Mouse (Mus musculus) hindbrain, embryonic 13.5 days (tissue): ENCODE measurements at regions not wholly inside any gene's neighbourhood (a gene's known extent, or its start where the extent isn't known, plus 50 kb on each side); places are given as distances from the start of the nearest gene placed in this dataset.

ENCODE experiments used
- ATAC-seq: fragments of 200-750 bp; cut with Nextera tagmentation; 2 replicates; pipeline ENCODE4 v1.8.0; 2017; ENCODE audit warnings: moderate TSS enrichment; ENCODE audit not compliant: low FRiP score
- H3K27ac ChIP-seq: fragments of 300-500 bp; sonication (generic); 2 replicates; pipeline ENCODE4 v1.5.1; 2015; ENCODE audit warnings: inconsistent platforms, mild to moderate bottlenecking, moderate library complexity
- H3K27me3 ChIP-seq: fragments of 300-500 bp; sonication (generic); 2 replicates; pipeline ENCODE4 v1.6.1; 2015; ENCODE audit warnings: mild to moderate bottlenecking, inconsistent platforms
- H3K36me3 ChIP-seq: fragments of 300-500 bp; sonication (generic); 2 replicates; pipeline ENCODE4 v1.6.1; 2015; ENCODE audit warnings: mild to moderate bottlenecking, inconsistent platforms
- H3K4me1 ChIP-seq: fragments of 300-500 bp; sonication (generic); replicated peaks from 2 replicates; pipeline ENCODE4 v1.6.1; 2015; ENCODE audit warnings: inconsistent platforms
- H3K4me2 ChIP-seq: fragments of 300-500 bp; sonication (generic); 2 replicates; pipeline ENCODE4 v1.6.1; 2015; ENCODE audit warnings: inconsistent platforms, mild to moderate bottlenecking, moderate library complexity
- H3K4me3 ChIP-seq: fragments of 300-500 bp; sonication (generic); 2 replicates; pipeline ENCODE4 v1.5.1; 2015; ENCODE audit warnings: mild to moderate bottlenecking, inconsistent platforms
- H3K9ac ChIP-seq: fragments of 300-500 bp; sonication (generic); 2 replicates; pipeline ENCODE4 v1.6.1; 2015; ENCODE audit warnings: mild to moderate bottlenecking, inconsistent platforms
- H3K9me3 ChIP-seq: fragments of 300-500 bp; sonication (generic); 2 replicates; pipeline ENCODE4 v1.6.1; 2016; ENCODE audit warnings: inconsistent platforms
- WGBS: fragments of 180-500 bp; shearing (Covaris S2); methylation state at CpG from one replicate; pipeline ENCODE4 v1.1.7; 2015; 5-methylcytosine and 5-hydroxymethylcytosine counted together

GRCm38 (mm10) chr11:111754735-111755134 is 688.8 kb downstream of the Kcnj2 start:
- ATAC-seq, result no peak
- no peaks in the 10 kb centered on the region for H3K36me3 ChIP-seq
- no peak overlapping the region for H3K4me3 ChIP-seq
- H3K4me2 ChIP-seq, result no peak overlapping the region
- H3K27me3 ChIP-seq, result no peaks in the 10 kb centered on the region
- no peak overlapping the region for H3K27ac ChIP-seq
- H3K9me3 ChIP-seq, result no peaks in the 10 kb centered on the region
- H3K9ac ChIP-seq, result no peak overlapping the region
- H3K4me1 ChIP-seq, result no peaks in the 10 kb centered on the region
- WGBS, result 74% methylated on average over 2 of the region's 2 CpGs

GRCm38 (mm10) chr11:111763081-111763480 is 697.1 kb downstream of the Kcnj2 start:
- Histone ChIP-seq H3K27ac (no peak overlapping the region), H3K4me2 (no peak overlapping the region), H3K4me1 (no peaks in the 10 kb centered on the region), H3K36me3 (no peaks in the 10 kb centered on the region), H3K9ac (no peak overlapping the region), H3K9me3 (no peaks in the 10 kb centered on the region), H3K27me3 (no peaks in the 10 kb centered on the region), H3K4me3 (no peak overlapping the region)
- 77% methylated on average over 3 of the region's 3 CpGs for WGBS
- ATAC-seq, result no peak

GRCm38 (mm10) chr11:111766371-111767011 is 700.5 kb downstream of the Kcnj2 start:
- 15% methylated on average over 6 of the region's 6 CpGs for WGBS

GRCm38 (mm10) chr11:111767012-111767392 is 701.0 kb downstream of the Kcnj2 start:
- Histone ChIP-seq H3K27ac (no peak overlapping the region), H3K36me3 (no peaks in the 10 kb centered on the region), H3K9ac (no peak overlapping the region), H3K4me2 (no peak overlapping the region), H3K4me1 (no peaks in the 10 kb centered on the region), H3K9me3 (no peaks in the 10 kb centered on the region), H3K4me3 (no peak overlapping the region), H3K27me3 (no peaks in the 10 kb centered on the region)
- 54% methylated on average over 1 of the region's 1 CpGs for WGBS
- no peak for ATAC-seq

More at GRCm38 (mm10) chr11:111766371-111767011, 700.5 kb downstream of the Kcnj2 start:
- Histone ChIP-seq H3K27ac (0 out of 2 replicates have a peak overlapping the region, but pooled peaks have one; percentile 20), H3K4me2 (no peak overlapping the region), H3K27me3 (no peaks in the 10 kb centered on the region), H3K9me3 (no peaks in the 10 kb centered on the region), H3K36me3 (no peaks in the 10 kb centered on the region), H3K4me3 (no peak overlapping the region), H3K4me1 (no peaks in the 10 kb centered on the region), H3K9ac (no peak overlapping the region)
- ATAC-seq, result no peak; the same call in 1 of the 2 replicates

GRCm38 (mm10) chr11:111774108-111774679 is 708.2 kb downstream of the Kcnj2 start:
- H3K27ac ChIP-seq, result no peak overlapping the region
- 87% methylated on average over 2 of the region's 2 CpGs for WGBS
- no peak overlapping the region for H3K9ac ChIP-seq
- ATAC-seq, result no peak
- H3K36me3 ChIP-seq, result no peaks in the 10 kb centered on the region
- H3K9me3 ChIP-seq, result no peaks in the 10 kb centered on the region
- no peak overlapping the region for H3K4me3 ChIP-seq
- H3K4me1 ChIP-seq, result no peaks in the 10 kb centered on the region
- H3K4me2 ChIP-seq, result no peak overlapping the region
- H3K27me3 ChIP-seq, result no peaks in the 10 kb centered on the region

GRCm38 (mm10) chr11:111781321-111781720 is 715.4 kb downstream of the Kcnj2 start:
- Histone ChIP-seq H3K4me2 (no peak overlapping the region), H3K4me1 (no peaks in the 10 kb centered on the region), H3K4me3 (no peak overlapping the region), H3K9me3 (no peaks in the 10 kb centered on the region), H3K9ac (no peak overlapping the region), H3K27ac (no peak overlapping the region), H3K27me3 (no peaks in the 10 kb centered on the region), H3K36me3 (no peaks in the 10 kb centered on the region)
- ATAC-seq, result no peak
- 69% methylated on average over 7 of the region's 7 CpGs for WGBS

- Histone ChIP-seq H3K4me2 (no peak overlapping the region), H3K4me1 (no peaks in the 10 kb centered on the region), H3K36me3 (no peaks in the 10 kb centered on the region), H3K9ac (no peak overlapping the region), H3K9me3 (no peaks in the 10 kb centered on the region), H3K27me3 (no peaks in the 10 kb centered on the region), H3K4me3 (no peak overlapping the region), H3K27ac (no peak overlapping the region)
- 87% methylated on average over 6 of the region's 6 CpGs for WGBS
- ATAC-seq, result no peak
Observed at GRCm38 (mm10) chr11:111791267-111791926, 725.4 kb downstream of the Kcnj2 start.

GRCm38 (mm10) chr11:111801033-111801432 is 735.1 kb downstream of the Kcnj2 start:
- Histone ChIP-seq H3K27ac (no peak overlapping the region), H3K4me3 (no peak overlapping the region), H3K27me3 (no peaks in the 10 kb centered on the region), H3K4me1 (no peaks in the 10 kb centered on the region), H3K4me2 (no peak overlapping the region), H3K36me3 (no peaks in the 10 kb centered on the region), H3K9me3 (no peaks in the 10 kb centered on the region), H3K9ac (no peak overlapping the region)
- no peak for ATAC-seq
- WGBS, result 89% methylated on average over 3 of the region's 3 CpGs

GRCm38 (mm10) chr11:111816176-111816775 is 750.3 kb downstream of the Kcnj2 start:
- 91% methylated on average over 18 of the region's 18 CpGs for WGBS
- H3K4me3 ChIP-seq, result no peak overlapping the region
- H3K27me3 ChIP-seq, result no peaks in the 10 kb centered on the region
- H3K27ac ChIP-seq, result no peak overlapping the region
- H3K4me1 ChIP-seq, result peaks cover 20% of the 10 kb centered on the region
- H3K9ac ChIP-seq, result no peak overlapping the region
- ATAC-seq, result no peak
- no peak overlapping the region for H3K4me2 ChIP-seq
- no peaks in the 10 kb centered on the region for H3K36me3 ChIP-seq
- H3K9me3 ChIP-seq, result no peaks in the 10 kb centered on the region

- Histone ChIP-seq H3K36me3 (no peaks in the 10 kb centered on the region), H3K27me3 (no peaks in the 10 kb centered on the region), H3K4me1 (peaks cover 15% of the 10 kb centered on the region), H3K4me2 (peak overlapping the region; percentile 23; the same call in 1 of the 2 replicates), H3K27ac (peak overlapping the region; percentile 52), H3K4me3 (no peak overlapping the region), H3K9me3 (no peaks in the 10 kb centered on the region), H3K9ac (no peak overlapping the region)
- WGBS, result 3% methylated on average over 10 of the region's 10 CpGs
- ATAC-seq, result no peak
Observed at GRCm38 (mm10) chr11:111818124-111818523, 752.2 kb downstream of the Kcnj2 start.

GRCm38 (mm10) chr11:111820356-111820755 is 754.4 kb downstream of the Kcnj2 start:
- 46% methylated on average over 7 of the region's 7 CpGs for WGBS

GRCm38 (mm10) chr11:111828455-111828854 is 762.5 kb downstream of the Kcnj2 start:
- 70% methylated on average over 8 of the region's 8 CpGs for WGBS
- no peak for ATAC-seq

More at GRCm38 (mm10) chr11:111820356-111820755, 754.4 kb downstream of the Kcnj2 start:
- Histone ChIP-seq H3K4me3 (no peak overlapping the region), H3K27ac (no peak overlapping the region), H3K4me1 (peaks cover 15% of the 10 kb centered on the region), H3K27me3 (no peaks in the 10 kb centered on the region), H3K36me3 (no peaks in the 10 kb centered on the region), H3K9ac (no peak overlapping the region), H3K9me3 (no peaks in the 10 kb centered on the region), H3K4me2 (no peak overlapping the region)
- no peak for ATAC-seq

More at GRCm38 (mm10) chr11:111828455-111828854, 762.5 kb downstream of the Kcnj2 start:
- Histone ChIP-seq H3K4me1 (no peaks in the 10 kb centered on the region), H3K4me3 (no peak overlapping the region), H3K27me3 (peaks cover 10% of the 10 kb centered on the region; the same call in 1 of the 2 replicates), H3K9me3 (no peaks in the 10 kb centered on the region), H3K4me2 (no peak overlapping the region), H3K9ac (no peak overlapping the region), H3K27ac (no peak overlapping the region), H3K36me3 (no peaks in the 10 kb centered on the region)
